Mouse (Mus musculus) embryonic facial prominence, embryonic 14.5 days (tissue): ENCODE data around the gene Cacng5. TPM values are rescaled to one million over a fixed set of nuclear protein-coding genes. Genes with fewer than 3 reads are reported as not detected.

ENCODE experiments used
- ATAC-seq: fragments of 200-750 bp; cut with Nextera tagmentation; 2 replicates; pipeline ENCODE4 v1.8.0; 2017; ENCODE audit warnings: low read depth, moderate number of reproducible peaks, moderate TSS enrichment
- DNase-seq: peaks from one replicate; pipeline ENCODE4 v3.0.0-alpha.2; 2015; ENCODE audit warnings: low spot score
- H3K27ac ChIP-seq: fragments of 300-500 bp; sonication (generic); replicated peaks from 2 replicates; pipeline ENCODE4 v1.5.1; 2014; ENCODE audit warnings: low read depth, mild to moderate bottlenecking, low read length, moderate library complexity
- H3K27me3 ChIP-seq: fragments of 300-500 bp; sonication (generic); replicated peaks from 2 replicates; pipeline ENCODE4 v1.6.1; 2014; ENCODE audit warnings: low read length; ENCODE audit not compliant: control insufficient read depth, insufficient read depth
- H3K36me3 ChIP-seq: fragments of 300-500 bp; sonication (generic); 2 replicates; pipeline ENCODE4 v1.6.1; 2014; ENCODE audit warnings: low read length, mixed read lengths; ENCODE audit not compliant: control insufficient read depth, insufficient read depth
- H3K4me1 ChIP-seq: fragments of 300-500 bp; sonication (generic); 2 replicates; pipeline ENCODE4 v1.6.1; 2014; ENCODE audit warnings: antibody characterized with exemption, low read length; ENCODE audit not compliant: control insufficient read depth, insufficient read depth
- H3K4me2 ChIP-seq: fragments of 300-500 bp; sonication (generic); 2 replicates; pipeline ENCODE4 v1.6.1; 2014; ENCODE audit warnings: low read depth, mild to moderate bottlenecking, low read length, moderate library complexity, mixed read lengths
- H3K4me3 ChIP-seq: fragments of 300-500 bp; sonication (generic); 2 replicates; pipeline ENCODE4 v1.5.1; 2014; ENCODE audit warnings: low read depth, mild to moderate bottlenecking, low read length
- H3K9ac ChIP-seq: fragments of 300-500 bp; sonication (generic); 2 replicates; pipeline ENCODE4 v1.6.1; 2014; ENCODE audit warnings: low read depth, mild to moderate bottlenecking, low read length, moderate library complexity, mixed read lengths
- H3K9me3 ChIP-seq: fragments of 300-500 bp; sonication (generic); 2 replicates; pipeline ENCODE4 v1.6.1; 2016; ENCODE audit warnings: low read length; ENCODE audit not compliant: control insufficient read depth
- WGBS: fragments of 180-500 bp; shearing (Covaris S2); extraction: QIAGEN DNeasy Blood & Tissue Kit; methylation state at CpG from one replicate; pipeline ENCODE4 v1.1.7; 2014; 5-methylcytosine and 5-hydroxymethylcytosine counted together
- polyA plus RNA-seq: library from polyadenylated mRNA; unstranded; fragments of >200 nt; fragmentation: Nextera tagmentation; extraction: Ambion mirVana; gene quantifications from 2 replicates; pipeline ENCODE4 v1.2.1, GENCODE M21; 2014

Gene Cacng5
- polyA plus RNA-seq, 1 experiment from 2014 or later, result 0.95 TPM

DNA sequence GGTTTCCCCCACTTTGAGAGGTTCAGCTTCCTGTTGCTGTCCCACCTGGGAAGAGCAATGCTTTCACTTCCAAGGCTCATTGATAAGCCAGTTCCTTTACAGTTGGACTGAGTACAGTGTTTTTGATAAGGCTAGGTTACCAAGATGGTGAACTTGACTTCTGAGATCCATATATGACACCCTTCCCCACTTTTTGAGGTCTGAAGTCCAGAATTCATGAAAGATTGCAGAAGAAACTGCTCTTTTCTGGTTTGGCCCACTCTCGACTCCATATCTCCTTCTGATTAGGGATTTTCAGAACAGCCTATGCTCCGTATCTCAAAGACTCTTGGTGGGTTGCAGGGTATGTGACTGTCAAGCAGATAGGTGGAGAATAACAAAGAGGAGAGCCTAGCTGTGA, 22.1 kb upstream of the Cacng5 start:
- WGBS, result 92% methylated on average over 2 of the region's 2 CpGs

GRCm38 (mm10) chr11:107931721-107932120, 16.9 kb upstream of the Cacng5 start:
- H3K4me1 ChIP-seq, result no peaks in the 10 kb centered on the region
- no peak overlapping the region for H3K4me3 ChIP-seq
- H3K9ac ChIP-seq, result no peak overlapping the region
- no peaks in the 10 kb centered on the region for H3K36me3 ChIP-seq
- H3K4me2 ChIP-seq, result no peak overlapping the region
- no peaks in the 10 kb centered on the region for H3K9me3 ChIP-seq
- WGBS, result 58% methylated on average over 7 of the region's 7 CpGs
- ATAC-seq, result no peak
- no peaks in the 10 kb centered on the region for H3K27me3 ChIP-seq
- no peak overlapping the region for H3K27ac ChIP-seq
- no peak for DNase-seq

More for the DNA sequence above, 22.1 kb upstream of the Cacng5 start:
- H3K4me3 ChIP-seq, result no peak overlapping the region
- DNase-seq (no peak), ATAC-seq (no peak)
- H3K4me2 ChIP-seq, result no peak overlapping the region
- H3K36me3 ChIP-seq, result peaks cover 16% of the 10 kb centered on the region
- H3K4me1 ChIP-seq, result no peaks in the 10 kb centered on the region
- H3K9me3 ChIP-seq, result peaks cover 16% of the 10 kb centered on the region
- no peak overlapping the region for H3K9ac ChIP-seq
- H3K27ac ChIP-seq, result no peak overlapping the region
- H3K27me3 ChIP-seq, result no peaks in the 10 kb centered on the region

GRCm38 (mm10) chr11:107931288-107931687, 16.4 kb upstream of the Cacng5 start:
- DNase-seq, result no peak
- Histone ChIP-seq H3K4me2 (no peak overlapping the region), H3K9me3 (no peaks in the 10 kb centered on the region), H3K27ac (no peak overlapping the region), H3K9ac (no peak overlapping the region), H3K4me1 (no peaks in the 10 kb centered on the region), H3K36me3 (no peaks in the 10 kb centered on the region), H3K27me3 (no peaks in the 10 kb centered on the region), H3K4me3 (no peak overlapping the region)
- ATAC-seq, result no peak
- 84% methylated on average over 11 of the region's 11 CpGs for WGBS

GRCm38 (mm10) chr11:107929712-107930111, 14.9 kb upstream of the Cacng5 start:
- no peaks in the 10 kb centered on the region for H3K36me3 ChIP-seq
- ATAC-seq (no peak), DNase-seq (no peak)
- H3K4me3 ChIP-seq, result no peak overlapping the region
- no peaks in the 10 kb centered on the region for H3K9me3 ChIP-seq
- no peak overlapping the region for H3K4me2 ChIP-seq
- H3K9ac ChIP-seq, result no peak overlapping the region
- H3K27ac ChIP-seq, result no peak overlapping the region
- H3K27me3 ChIP-seq, result no peaks in the 10 kb centered on the region
- no peaks in the 10 kb centered on the region for H3K4me1 ChIP-seq
- 38% methylated on average over 3 of the region's 3 CpGs for WGBS

- DNase-seq (peak; percentile 66), ATAC-seq (no peak)
- Histone ChIP-seq H3K9me3 (no peaks in the 10 kb centered on the region), H3K27me3 (peaks cover 7% of the 10 kb centered on the region; the same call in 1 of the 2 replicates), H3K4me1 (no peaks in the 10 kb centered on the region), H3K4me2 (no peak overlapping the region), H3K9ac (no peak overlapping the region), H3K27ac (no peak overlapping the region), H3K4me3 (no peak overlapping the region), H3K36me3 (no peaks in the 10 kb centered on the region)
- 34% methylated on average over 16 of the region's 16 CpGs for WGBS
Observed at GRCm38 (mm10) chr11:107919852-107920508, 5.1 kb upstream of the Cacng5 start.

- peaks cover 22% of the 10 kb centered on the region for H3K27me3 ChIP-seq
- no peaks in the 10 kb centered on the region for H3K36me3 ChIP-seq
- H3K27ac ChIP-seq, result no peak overlapping the region
- DNase-seq (no peak), ATAC-seq (no peak)
- WGBS, result 64% methylated on average over 9 of the region's 9 CpGs
- H3K4me1 ChIP-seq, result no peaks in the 10 kb centered on the region
- H3K4me3 ChIP-seq, result no peak overlapping the region
- no peaks in the 10 kb centered on the region for H3K9me3 ChIP-seq
- no peak overlapping the region for H3K9ac ChIP-seq
- no peak overlapping the region for H3K4me2 ChIP-seq
Observed at GRCm38 (mm10) chr11:107917721-107918235, 2.9 kb upstream of the Cacng5 start.

DNA sequence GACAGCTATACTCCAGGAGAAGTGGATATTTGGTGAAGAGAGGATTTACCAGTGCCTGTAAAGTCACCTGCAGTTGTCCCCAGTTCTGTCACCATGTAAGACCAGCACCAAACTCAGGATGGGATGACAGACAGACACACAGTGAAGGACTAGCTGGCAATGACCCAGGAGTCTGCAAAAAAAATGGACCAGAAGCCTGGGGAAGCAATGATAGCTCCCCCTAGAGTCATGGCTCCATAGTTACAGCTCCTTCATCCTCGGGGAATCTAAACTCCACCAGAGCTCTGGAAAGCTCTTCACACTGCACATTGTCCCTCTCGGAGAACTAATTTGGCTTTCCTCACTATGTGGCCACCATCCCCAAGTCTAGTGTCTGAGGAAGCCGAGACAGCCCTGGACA, 1.5 kb downstream of the Cacng5 start:
- H3K4me2 ChIP-seq, result no peak overlapping the region
- H3K9me3 ChIP-seq, result no peaks in the 10 kb centered on the region
- no peak for DNase-seq
- WGBS, result 60% methylated on average over 3 of the region's 3 CpGs
- H3K4me1 ChIP-seq, result no peaks in the 10 kb centered on the region
- peaks cover 23% of the 10 kb centered on the region for H3K27me3 ChIP-seq
- no peak overlapping the region for H3K9ac ChIP-seq
- no peak overlapping the region for H3K27ac ChIP-seq
- no peak overlapping the region for H3K4me3 ChIP-seq
- H3K36me3 ChIP-seq, result no peaks in the 10 kb centered on the region
- no peak for ATAC-seq

GRCm38 (mm10) chr11:107905364-107905763, 9.5 kb downstream of the Cacng5 start:
- no peaks in the 10 kb centered on the region for H3K36me3 ChIP-seq
- no peaks in the 10 kb centered on the region for H3K9me3 ChIP-seq
- ATAC-seq, result no peak
- DNase-seq, result no peak
- H3K4me3 ChIP-seq, result no peak overlapping the region
- no peak overlapping the region for H3K27ac ChIP-seq
- no peak overlapping the region for H3K9ac ChIP-seq
- H3K4me1 ChIP-seq, result no peaks in the 10 kb centered on the region
- H3K4me2 ChIP-seq, result no peak overlapping the region
- WGBS, result 76% methylated on average over 9 of the region's 9 CpGs
- H3K27me3 ChIP-seq, result no peaks in the 10 kb centered on the region

- H3K9me3 ChIP-seq, result no peaks in the 10 kb centered on the region
- ATAC-seq (no peak), DNase-seq (no peak)
- no peak overlapping the region for H3K9ac ChIP-seq
- WGBS, result 46% methylated on average over 4 of the region's 4 CpGs
- no peak overlapping the region for H3K27ac ChIP-seq
- H3K4me2 ChIP-seq, result no peak overlapping the region
- H3K4me3 ChIP-seq, result no peak overlapping the region
- H3K36me3 ChIP-seq, result no peaks in the 10 kb centered on the region
- H3K4me1 ChIP-seq, result no peaks in the 10 kb centered on the region
- no peaks in the 10 kb centered on the region for H3K27me3 ChIP-seq
Observed at GRCm38 (mm10) chr11:107903966-107904605, 10.8 kb downstream of the Cacng5 start.
